Mouse (Mus musculus): ENCODE data around the gene Dlk1. TPM values are rescaled to one million over a fixed set of nuclear protein-coding genes. Genes with fewer than 3 reads are reported as not detected.
"Not testable (repeated sequence)": the region's sequence is repeated elsewhere in the genome, so short reads cannot be mapped to it uniquely, and the experiment has no call there.

The Dlk1 gene
- polyA plus RNA-seq, 2 experiments from 2014 or later, result not detected

DNA sequence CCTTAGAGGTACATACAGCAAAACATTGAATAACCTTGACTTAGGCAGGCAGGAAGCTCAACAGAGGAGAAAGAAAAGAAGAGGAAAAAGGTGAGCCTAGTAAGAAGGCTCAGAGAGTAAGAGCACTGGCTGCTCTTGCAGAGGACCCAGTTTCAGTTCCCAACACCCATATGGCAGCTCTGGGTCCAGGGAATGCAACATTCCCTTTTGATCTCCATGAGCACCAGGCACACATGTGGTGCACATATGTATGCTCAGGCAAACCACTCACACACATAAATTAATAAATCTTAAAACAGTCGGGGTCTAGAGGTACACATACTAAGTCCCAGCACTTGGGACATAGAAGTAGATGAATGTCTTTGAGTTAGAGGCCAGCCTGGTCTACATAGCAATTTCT is 33.9 kb downstream of the Dlk1 start:
- not testable (repeated sequence) for ATAC-seq

- no peak for ATAC-seq
These were observed 39.1 kb downstream of the Dlk1 start for GRCm38 (mm10) chr12:109491701-109492100.

- no peak for ATAC-seq
These were observed 40.8 kb downstream of the Dlk1 start for GRCm38 (mm10) chr12:109493381-109493780.

DNA sequence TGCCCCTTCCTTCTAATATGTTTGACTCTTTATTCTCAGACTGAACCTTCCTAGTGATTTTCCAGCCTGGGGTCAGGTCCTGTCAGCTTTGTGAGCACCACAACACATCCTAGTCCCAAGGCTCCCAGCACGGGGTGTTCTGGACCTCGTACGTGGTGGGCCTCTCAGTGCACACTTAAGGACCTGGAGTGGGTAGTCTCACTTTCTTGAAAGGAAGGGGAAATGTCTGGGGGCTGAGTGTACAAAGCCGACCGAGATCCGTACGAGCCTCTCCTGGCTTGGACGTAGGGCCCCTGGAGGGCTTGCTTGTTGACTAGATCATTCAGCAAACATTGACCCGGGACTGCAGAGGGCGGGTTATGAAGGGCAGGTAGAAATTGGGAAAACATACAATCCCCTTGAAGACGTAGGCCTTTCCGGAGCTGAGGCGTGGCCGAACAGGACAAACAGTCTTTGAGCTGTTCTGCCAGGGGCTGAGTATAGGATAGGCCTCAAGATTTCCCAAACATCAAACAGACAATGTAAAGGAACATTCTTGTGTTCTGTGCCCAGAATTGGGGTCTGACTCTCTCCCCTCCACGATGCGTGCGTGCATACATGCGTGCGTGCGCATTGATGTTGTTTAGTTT is 42.5 kb downstream of the Dlk1 start:
- ATAC-seq, result no peak

DNA sequence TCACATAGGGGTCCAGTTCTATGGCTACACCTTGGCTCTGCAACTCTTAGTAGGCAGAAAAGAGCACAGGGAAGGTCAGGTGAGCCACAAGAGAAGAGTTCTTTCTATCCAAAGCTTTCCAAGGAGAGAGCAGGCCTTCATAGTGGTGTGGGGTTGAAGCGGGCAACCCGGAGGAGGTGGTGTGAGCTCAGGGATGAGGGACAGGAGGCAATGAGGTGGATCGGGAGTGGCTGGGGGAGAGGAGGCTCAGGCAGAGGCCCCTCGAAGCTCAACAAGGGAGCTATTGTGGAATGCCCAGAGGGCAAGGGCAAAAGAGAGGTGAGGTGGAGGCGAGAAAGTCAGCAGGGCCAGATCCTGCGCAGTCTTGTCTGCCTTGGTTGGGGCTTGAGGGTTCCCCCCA is 43.8 kb downstream of the Dlk1 start:
- no peak for ATAC-seq

- no peak for ATAC-seq
These were observed 48.4 kb downstream of the Dlk1 start for GRCm38 (mm10) chr12:109500992-109501391.

- no peak for ATAC-seq
These were observed 49.9 kb downstream of the Dlk1 start for GRCm38 (mm10) chr12:109502360-109503040.

DNA sequence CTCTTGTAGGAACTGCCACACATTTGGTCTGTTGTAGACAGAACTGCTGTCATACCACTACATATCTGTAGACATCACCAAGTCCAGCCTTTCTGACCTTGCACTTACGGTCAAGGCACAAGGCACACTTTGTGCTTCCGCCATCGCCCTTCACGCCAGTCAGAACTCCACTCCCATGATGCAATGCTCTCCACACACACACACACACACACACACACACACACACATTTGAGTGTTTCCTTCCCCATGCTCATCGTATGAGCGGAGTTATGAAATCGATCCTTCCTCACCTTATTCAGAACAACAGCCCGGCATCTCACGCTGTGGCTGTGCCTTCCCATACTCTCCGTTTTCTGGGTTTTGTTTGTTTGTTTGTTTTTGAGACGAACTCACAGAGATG is 55.1 kb downstream of the Dlk1 start:
- ATAC-seq, result no peak

DNA sequence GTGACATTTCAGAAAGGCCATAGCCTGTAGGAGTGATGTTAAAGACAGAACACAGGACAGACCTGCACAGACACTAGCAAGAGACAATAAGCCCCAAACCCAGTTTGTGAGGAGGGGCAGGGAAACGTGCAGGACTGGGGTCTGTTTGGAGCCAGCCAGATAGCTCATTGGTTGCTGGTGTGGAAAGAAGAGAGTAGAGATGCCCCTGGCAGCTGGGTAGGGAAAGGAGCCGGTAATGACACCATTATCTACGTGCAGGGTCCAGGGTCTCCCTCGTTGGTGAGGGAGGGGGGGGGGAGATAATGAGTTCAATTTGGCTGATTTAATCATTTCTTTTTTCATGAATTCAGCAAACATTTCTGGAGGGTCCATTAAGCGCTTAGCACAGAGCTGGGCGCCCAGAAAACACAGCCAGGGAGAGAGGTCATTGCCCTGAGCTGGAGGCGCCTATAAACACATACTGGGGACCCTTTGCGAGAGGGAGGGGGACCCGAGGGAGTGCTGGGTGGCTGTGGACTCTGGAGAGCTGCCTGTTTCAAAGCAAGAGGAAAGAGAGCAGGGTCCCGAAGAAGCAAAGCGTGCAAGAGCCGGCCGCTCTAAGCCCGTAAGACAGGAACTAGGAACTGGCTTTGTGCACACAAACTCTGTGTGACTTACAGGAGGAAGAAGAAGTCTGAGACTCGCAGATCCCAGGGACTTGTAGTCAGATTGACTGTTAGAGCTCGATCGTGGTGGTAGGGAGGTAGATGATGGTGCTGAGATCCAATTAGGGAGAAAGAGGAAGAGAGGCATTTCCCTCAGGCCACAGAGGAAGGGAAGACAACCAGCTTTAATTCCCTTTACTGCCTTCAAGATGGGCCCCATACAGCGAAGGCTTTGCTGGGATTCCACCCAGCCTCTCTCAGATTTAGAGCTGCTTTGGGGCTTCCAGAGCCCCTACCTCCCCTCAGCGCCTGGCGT is 56.2 kb downstream of the Dlk1 start:
- ATAC-seq, result no peak

GRCm38 (mm10) chr12:109509531-109510137 is 57.0 kb downstream of the Dlk1 start:
- ATAC-seq, result no peak

DNA sequence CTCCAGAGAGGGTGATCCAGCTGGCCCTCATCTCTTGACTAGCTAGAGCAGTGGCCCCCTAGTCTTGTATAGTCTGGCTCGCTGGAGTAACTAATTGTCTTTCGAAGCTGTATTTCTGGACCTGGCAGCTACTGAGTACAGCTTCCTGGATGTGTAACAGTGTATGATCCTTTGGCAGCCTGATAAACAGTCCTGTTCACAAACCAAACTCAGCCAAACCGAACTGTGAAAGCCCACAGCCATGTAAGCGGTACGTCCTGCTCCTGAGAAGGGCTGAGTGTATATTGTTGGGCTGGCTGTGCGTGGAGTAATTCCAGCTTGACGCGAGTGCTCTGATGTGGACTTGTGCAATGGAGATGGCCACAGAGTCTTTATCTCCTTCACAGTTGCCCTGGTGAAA is 57.6 kb downstream of the Dlk1 start:
- ATAC-seq, result no peak

- ATAC-seq, result no peak
These were observed 58.8 kb downstream of the Dlk1 start for GRCm38 (mm10) chr12:109511456-109511855.

GRCm38 (mm10) chr12:109512151-109512907 is 59.7 kb downstream of the Dlk1 start:
- ATAC-seq, result no peak

Other genes starting within 250 kb of the Dlk1 start
- gene Rtl1, start 147.5 kb downstream of the Dlk1 start, polyA plus RNA-seq (2017; shearing (Covaris generic)), result not detected

Measured in CD4-positive, CD25-positive, alpha-beta regulatory T cell, adult 4 months (primary cell).